Mouse (Mus musculus): ENCODE results near the gene Clcn1. TPM values are rescaled to one million over a fixed set of nuclear protein-coding genes. Genes with fewer than 3 reads are reported as not detected.

The Clcn1 gene
- total RNA-seq, 1 experiment = 1.2 TPM

DNA sequence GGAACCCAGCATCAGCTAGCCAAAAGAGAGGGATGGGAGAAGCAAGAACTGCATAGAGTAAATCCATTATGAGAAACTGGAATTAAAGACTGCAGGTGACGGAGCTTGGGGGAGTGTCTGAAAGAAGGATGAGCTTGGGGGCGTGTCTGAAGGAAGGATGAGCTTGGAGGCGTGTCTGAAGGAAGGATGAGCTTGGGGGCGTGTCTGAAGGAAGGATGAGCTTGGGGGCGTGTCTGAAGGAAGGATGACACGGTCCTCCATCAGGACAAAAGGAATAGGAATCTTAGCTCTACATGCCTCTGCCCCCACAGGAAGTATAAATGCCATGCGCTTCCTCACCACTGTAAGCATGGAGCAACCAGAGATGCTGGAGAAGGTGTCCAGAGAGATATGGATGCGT lies 39.3 kb upstream of the Clcn1 start:
- Histone ChIP-seq H3K9me3 (ENCODE audit: control insufficient read depth, insufficient read depth, low read depth, low read length) (no peaks in the 10 kb centered on the region), H3K4me1 (ENCODE audit: control insufficient read depth in 2 of 2, insufficient read depth in 2 of 2, low read length in 2 of 2, poor library complexity in 1 of 2) (peaks cover 0 to 2% of the 10 kb centered on the region in 2 experiments; a peak in 1 of 4 replicates), H3K4me3 (ENCODE audit: insufficient read depth in 1 of 2, low read depth in 1 of 2, low read length in 2 of 2, poor library complexity in 1 of 2, severe bottlenecking in 1 of 2) (no peak overlapping the region), H3K9ac (ENCODE audit: insufficient read depth, low read depth, low read length, poor library complexity, severe bottlenecking) (no peak overlapping the region), H3K27ac (ENCODE audit: insufficient read depth, low read depth, low read length, poor library complexity, severe bottlenecking) (no peak overlapping the region), H3K36me3 (ENCODE audit: control insufficient read depth, insufficient read depth, low read length, poor library complexity, severe bottlenecking) (no peaks in the 10 kb centered on the region)
- TF ChIP-seq MAFK (IDR thresholded peaks at IDR 0.05; ENCODE audit: insufficient read depth, low read depth, low read length) = no peak
- TF ChIP-seq ZC3H11A (IDR thresholded peaks at IDR 0.05; ENCODE audit: borderline replicate concordance, low read depth, low read length) = no peak
- no peak for TF ChIP-seq ZNF384 (IDR thresholded peaks at IDR 0.05; ENCODE audit: low read depth, low read length)
- no peak for TF ChIP-seq CHD2 (IDR thresholded peaks at IDR 0.05; ENCODE audit: low read depth, low read length)
- TF ChIP-seq HCFC1 (IDR thresholded peaks at IDR 0.05; ENCODE audit: borderline replicate concordance, insufficient read depth, low read length) = no peak
- DNase-seq (ENCODE audit: low read depth, low spot score) = no peak
- in situ Hi-C loops (cut with MboI; ENCODE audit: low sequenced_read_pairs in 2 of 2, unreplicated experiment in 2 of 2) = no loop called here

GRCm38 (mm10) chr6:42247981-42248380 lies 38.5 kb upstream of the Clcn1 start:
- H3K9me3 ChIP-seq (ENCODE audit: control insufficient read depth, insufficient read depth, low read depth, low read length) = no peaks in the 10 kb centered on the region
- H3K4me3 ChIP-seq (ENCODE audit: insufficient read depth in 1 of 2, low read depth in 1 of 2, low read length in 2 of 2, poor library complexity in 1 of 2, severe bottlenecking in 1 of 2) = no peak overlapping the region
- no peak for TF ChIP-seq HCFC1 (IDR thresholded peaks at IDR 0.05; ENCODE audit: borderline replicate concordance, insufficient read depth, low read length)
- no peak for TF ChIP-seq CHD2 (IDR thresholded peaks at IDR 0.05; ENCODE audit: low read depth, low read length)
- no peak for TF ChIP-seq MAFK (IDR thresholded peaks at IDR 0.05; ENCODE audit: insufficient read depth, low read depth, low read length)
- no peak for TF ChIP-seq ZNF384 (IDR thresholded peaks at IDR 0.05; ENCODE audit: low read depth, low read length)
- no peak for TF ChIP-seq ZC3H11A (IDR thresholded peaks at IDR 0.05; ENCODE audit: borderline replicate concordance, low read depth, low read length)
- no peak overlapping the region for H3K9ac ChIP-seq (ENCODE audit: insufficient read depth, low read depth, low read length, poor library complexity, severe bottlenecking)
- no peaks in the 10 kb centered on the region for H3K36me3 ChIP-seq (ENCODE audit: control insufficient read depth, insufficient read depth, low read length, poor library complexity, severe bottlenecking)
- H3K27ac ChIP-seq (ENCODE audit: insufficient read depth, low read depth, low read length, poor library complexity, severe bottlenecking) = no peak overlapping the region
- peaks cover 0 to 2% of the 10 kb centered on the region in 2 experiments; a peak in 1 of 4 replicates for H3K4me1 ChIP-seq (ENCODE audit: control insufficient read depth in 2 of 2, insufficient read depth in 2 of 2, low read length in 2 of 2, poor library complexity in 1 of 2)
- DNase-seq (ENCODE audit: low read depth, low spot score) = no peak
- in situ Hi-C loops (cut with MboI; ENCODE audit: low sequenced_read_pairs in 2 of 2, unreplicated experiment in 2 of 2) = no loop called here

DNA sequence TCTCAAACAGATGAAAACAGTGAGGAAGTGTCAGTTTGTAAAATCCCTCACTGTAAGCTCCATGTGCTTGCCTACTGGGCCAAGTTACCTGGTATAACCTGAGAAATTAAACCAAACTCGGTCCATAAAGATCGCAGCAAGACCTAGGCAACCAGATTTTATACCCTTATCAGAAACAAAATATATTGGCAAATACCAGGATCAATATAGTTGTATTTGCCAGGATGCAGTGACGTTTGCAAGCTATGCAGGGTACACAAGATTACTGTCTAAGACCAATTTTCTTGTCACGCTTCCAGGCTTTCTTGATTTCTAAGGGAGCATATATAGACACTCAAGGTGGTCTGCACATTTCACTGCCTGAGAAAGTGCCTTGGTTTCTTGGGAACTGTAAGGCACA lies 34.7 kb upstream of the Clcn1 start:
- Histone ChIP-seq H3K9ac (ENCODE audit: insufficient read depth, low read depth, low read length, poor library complexity, severe bottlenecking) (no peak overlapping the region), H3K4me3 (ENCODE audit: insufficient read depth in 1 of 2, low read depth in 1 of 2, low read length in 2 of 2, poor library complexity in 1 of 2, severe bottlenecking in 1 of 2) (no peak overlapping the region), H3K27ac (ENCODE audit: insufficient read depth, low read depth, low read length, poor library complexity, severe bottlenecking) (no peak overlapping the region), H3K4me1 (ENCODE audit: control insufficient read depth in 2 of 2, insufficient read depth in 2 of 2, low read length in 2 of 2, poor library complexity in 1 of 2) (peaks cover 0 to 2% of the 10 kb centered on the region in 2 experiments; a peak in 1 of 4 replicates), H3K9me3 (ENCODE audit: control insufficient read depth, insufficient read depth, low read depth, low read length) (no peaks in the 10 kb centered on the region), H3K36me3 (ENCODE audit: control insufficient read depth, insufficient read depth, low read length, poor library complexity, severe bottlenecking) (no peaks in the 10 kb centered on the region)
- TF ChIP-seq MAFK (IDR thresholded peaks at IDR 0.05; ENCODE audit: insufficient read depth, low read depth, low read length) (no peak), CHD2 (IDR thresholded peaks at IDR 0.05; ENCODE audit: low read depth, low read length) (no peak), ZNF384 (IDR thresholded peaks at IDR 0.05; ENCODE audit: low read depth, low read length) (no peak), HCFC1 (IDR thresholded peaks at IDR 0.05; ENCODE audit: borderline replicate concordance, insufficient read depth, low read length) (no peak), ZC3H11A (IDR thresholded peaks at IDR 0.05; ENCODE audit: borderline replicate concordance, low read depth, low read length) (no peak)
- DNase-seq (ENCODE audit: low read depth, low spot score) = no peak
- in situ Hi-C loops (cut with MboI; ENCODE audit: low sequenced_read_pairs in 2 of 2, unreplicated experiment in 2 of 2) = no loop called here

GRCm38 (mm10) chr6:42253103-42253502 lies 33.4 kb upstream of the Clcn1 start:
- H3K27ac ChIP-seq (ENCODE audit: insufficient read depth, low read depth, low read length, poor library complexity, severe bottlenecking) = no peak overlapping the region
- H3K4me1 ChIP-seq (ENCODE audit: control insufficient read depth in 2 of 2, insufficient read depth in 2 of 2, low read length in 2 of 2, poor library complexity in 1 of 2) = no peaks in the 10 kb centered on the region
- no peak overlapping the region for H3K4me3 ChIP-seq (ENCODE audit: insufficient read depth in 1 of 2, low read depth in 1 of 2, low read length in 2 of 2, poor library complexity in 1 of 2, severe bottlenecking in 1 of 2)
- no peak overlapping the region for H3K9ac ChIP-seq (ENCODE audit: insufficient read depth, low read depth, low read length, poor library complexity, severe bottlenecking)
- no peak for DNase-seq (ENCODE audit: low read depth, low spot score)
- in situ Hi-C loops (cut with MboI; ENCODE audit: low sequenced_read_pairs in 2 of 2, unreplicated experiment in 2 of 2) = no loop called here
- no peaks in the 10 kb centered on the region for H3K36me3 ChIP-seq (ENCODE audit: control insufficient read depth, insufficient read depth, low read length, poor library complexity, severe bottlenecking)
- TF ChIP-seq MAFK (IDR thresholded peaks at IDR 0.05; ENCODE audit: insufficient read depth, low read depth, low read length) (no peak), ZC3H11A (IDR thresholded peaks at IDR 0.05; ENCODE audit: borderline replicate concordance, low read depth, low read length) (no peak), HCFC1 (IDR thresholded peaks at IDR 0.05; ENCODE audit: borderline replicate concordance, insufficient read depth, low read length) (no peak), CHD2 (IDR thresholded peaks at IDR 0.05; ENCODE audit: low read depth, low read length) (no peak), ZNF384 (IDR thresholded peaks at IDR 0.05; ENCODE audit: low read depth, low read length) (no peak)
- H3K9me3 ChIP-seq (ENCODE audit: control insufficient read depth, insufficient read depth, low read depth, low read length) = no peaks in the 10 kb centered on the region

Data from ES-E14 (cell line).